Mouse (Mus musculus): ENCODE results near the gene Xrcc5. TPM values are rescaled to one million over a fixed set of nuclear protein-coding genes. Genes with fewer than 3 reads are reported as not detected.

Gene Xrcc5
- polyA plus RNA-seq, 1 experiment, result 11.4 TPM

- TF ChIP-seq POLR2A (IDR thresholded peaks at IDR 0.05; ENCODE audit: borderline replicate concordance, extremely low read depth, insufficient read depth, insufficient read length, poor library complexity, severe bottlenecking) (no peak), CTCF (IDR thresholded peaks at IDR 0.05; ENCODE audit: borderline replicate concordance, extremely low read depth, insufficient read depth, insufficient read length) (no peak)
- DNase-seq (ENCODE audit: low read depth), result no peak
These were observed 9.7 kb downstream of the Xrcc5 start for GRCm38 (mm10) chr1:72316901-72317300.

- no peak for TF ChIP-seq CTCF (IDR thresholded peaks at IDR 0.05; ENCODE audit: borderline replicate concordance, extremely low read depth, insufficient read depth, insufficient read length)
- TF ChIP-seq POLR2A (IDR thresholded peaks at IDR 0.05; ENCODE audit: borderline replicate concordance, extremely low read depth, insufficient read depth, insufficient read length, poor library complexity, severe bottlenecking), result no peak
These were observed 13.5 kb downstream of the Xrcc5 start for GRCm38 (mm10) chr1:72320759-72321158.

DNA sequence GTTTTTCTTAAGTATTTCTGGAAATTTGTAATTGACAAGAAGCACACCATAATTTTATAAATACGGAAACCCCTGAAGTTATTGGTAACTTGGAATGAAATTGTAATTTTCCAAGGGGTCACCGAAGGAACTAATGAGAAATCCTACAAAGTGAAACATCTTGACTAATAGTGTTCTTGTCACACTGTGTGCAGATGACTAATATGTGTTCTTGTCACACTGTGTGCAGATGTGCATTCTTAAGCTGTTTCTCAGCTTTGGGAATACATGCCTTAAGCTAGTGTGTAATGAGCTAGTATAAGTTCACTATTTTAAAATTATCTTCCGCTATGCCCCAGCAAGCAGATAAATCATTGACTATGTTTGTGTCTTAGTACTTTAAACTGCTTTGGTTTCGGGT, 16.0 kb downstream of the Xrcc5 start:
- no peak for DNase-seq (ENCODE audit: low read depth)
- TF ChIP-seq POLR2A (IDR thresholded peaks at IDR 0.05; ENCODE audit: borderline replicate concordance, extremely low read depth, insufficient read depth, insufficient read length, poor library complexity, severe bottlenecking), result no peak
- TF ChIP-seq CTCF (IDR thresholded peaks at IDR 0.05; ENCODE audit: borderline replicate concordance, extremely low read depth, insufficient read depth, insufficient read length), result no peak

More at GRCm38 (mm10) chr1:72320759-72321158, 13.5 kb downstream of the Xrcc5 start:
- no peak for DNase-seq (ENCODE audit: low read depth)

DNA sequence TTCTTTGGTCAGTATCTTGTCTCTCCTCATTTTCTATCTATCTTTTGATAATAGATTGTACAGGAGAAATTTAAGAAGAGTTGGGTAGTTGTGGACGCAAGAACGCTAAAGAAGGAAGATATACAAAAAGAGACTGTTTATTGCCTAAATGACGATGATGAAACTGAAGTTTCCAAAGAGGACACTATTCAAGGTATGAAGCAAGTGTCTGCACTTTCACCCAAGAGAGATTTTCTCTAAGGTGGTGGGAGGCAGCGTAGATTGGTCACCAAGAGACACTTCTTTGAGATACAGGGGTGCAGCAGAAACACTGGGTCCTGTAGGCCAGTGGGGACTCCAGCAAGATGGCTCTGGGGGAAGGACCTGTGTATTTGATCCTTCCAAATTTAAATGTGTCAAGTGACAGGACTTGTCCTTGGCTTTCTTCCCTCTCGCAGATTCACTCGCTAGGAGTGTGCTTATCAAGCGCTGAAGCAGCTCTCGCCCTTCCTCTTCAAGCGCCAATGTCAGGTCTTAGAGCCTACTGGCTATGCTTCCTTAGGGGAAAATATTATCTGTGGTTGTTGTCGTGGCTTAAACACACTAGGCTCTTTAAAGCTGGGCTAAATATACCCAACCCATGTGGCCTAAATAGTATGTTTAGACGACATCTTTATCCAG, 19.1 kb downstream of the Xrcc5 start:
- no peak for DNase-seq (ENCODE audit: low read depth)
- TF ChIP-seq POLR2A (IDR thresholded peaks at IDR 0.05; ENCODE audit: borderline replicate concordance, extremely low read depth, insufficient read depth, insufficient read length, poor library complexity, severe bottlenecking) (no peak), CTCF (IDR thresholded peaks at IDR 0.05; ENCODE audit: borderline replicate concordance, extremely low read depth, insufficient read depth, insufficient read length) (no peak)

- no peak for DNase-seq (ENCODE audit: low read depth)
These were observed 27.6 kb downstream of the Xrcc5 start for GRCm38 (mm10) chr1:72334807-72335206.

DNA sequence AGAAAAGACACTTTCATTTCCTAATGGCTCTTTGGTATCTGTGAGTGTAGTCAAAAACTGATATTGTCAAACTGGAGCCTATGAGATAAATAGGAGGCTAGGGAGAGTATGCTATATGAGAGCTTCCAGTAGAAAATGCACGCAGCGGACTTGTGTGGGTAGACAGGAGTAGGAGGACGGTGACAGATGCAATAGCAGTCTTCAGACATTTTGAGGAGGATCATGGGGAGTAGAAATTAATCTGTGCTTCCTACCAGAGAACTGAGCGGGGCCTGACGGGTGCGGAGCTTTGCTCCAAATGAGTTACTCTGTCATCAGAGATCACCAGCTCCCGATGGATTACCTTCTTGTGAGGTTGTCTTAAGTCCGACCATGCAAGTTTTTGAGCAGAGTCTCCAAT, 29.6 kb downstream of the Xrcc5 start:
- TF ChIP-seq CTCF (IDR thresholded peaks at IDR 0.05; ENCODE audit: borderline replicate concordance, extremely low read depth, insufficient read depth, insufficient read length), result no peak
- no peak for DNase-seq (ENCODE audit: low read depth)

More at GRCm38 (mm10) chr1:72334807-72335206, 27.6 kb downstream of the Xrcc5 start:
- TF ChIP-seq POLR2A (IDR thresholded peaks at IDR 0.05; ENCODE audit: borderline replicate concordance, extremely low read depth, insufficient read depth, insufficient read length, poor library complexity, severe bottlenecking), result no peak
- TF ChIP-seq CTCF (IDR thresholded peaks at IDR 0.05; ENCODE audit: borderline replicate concordance, extremely low read depth, insufficient read depth, insufficient read length), result no peak

- TF ChIP-seq POLR2A (IDR thresholded peaks at IDR 0.05; ENCODE audit: borderline replicate concordance, extremely low read depth, insufficient read depth, insufficient read length, poor library complexity, severe bottlenecking) (no peak), CTCF (IDR thresholded peaks at IDR 0.05; ENCODE audit: borderline replicate concordance, extremely low read depth, insufficient read depth, insufficient read length) (no peak)
These were observed 31.1 kb downstream of the Xrcc5 start for GRCm38 (mm10) chr1:72338341-72338740.

GRCm38 (mm10) chr1:72347873-72348272, 40.7 kb downstream of the Xrcc5 start:
- TF ChIP-seq CTCF (IDR thresholded peaks at IDR 0.05; ENCODE audit: borderline replicate concordance, extremely low read depth, insufficient read depth, insufficient read length), result no peak
- no peak for TF ChIP-seq POLR2A (IDR thresholded peaks at IDR 0.05; ENCODE audit: borderline replicate concordance, extremely low read depth, insufficient read depth, insufficient read length, poor library complexity, severe bottlenecking)
- DNase-seq (ENCODE audit: low read depth), result peak; percentile 5

More at GRCm38 (mm10) chr1:72338341-72338740, 31.1 kb downstream of the Xrcc5 start:
- DNase-seq (ENCODE audit: low read depth), result no peak

GRCm38 (mm10) chr1:72354856-72355255, 47.6 kb downstream of the Xrcc5 start:
- DNase-seq (ENCODE audit: low read depth), result no peak
- TF ChIP-seq CTCF (IDR thresholded peaks at IDR 0.05; ENCODE audit: borderline replicate concordance, extremely low read depth, insufficient read depth, insufficient read length) (no peak), POLR2A (IDR thresholded peaks at IDR 0.05; ENCODE audit: borderline replicate concordance, extremely low read depth, insufficient read depth, insufficient read length, poor library complexity, severe bottlenecking) (no peak)

DNA sequence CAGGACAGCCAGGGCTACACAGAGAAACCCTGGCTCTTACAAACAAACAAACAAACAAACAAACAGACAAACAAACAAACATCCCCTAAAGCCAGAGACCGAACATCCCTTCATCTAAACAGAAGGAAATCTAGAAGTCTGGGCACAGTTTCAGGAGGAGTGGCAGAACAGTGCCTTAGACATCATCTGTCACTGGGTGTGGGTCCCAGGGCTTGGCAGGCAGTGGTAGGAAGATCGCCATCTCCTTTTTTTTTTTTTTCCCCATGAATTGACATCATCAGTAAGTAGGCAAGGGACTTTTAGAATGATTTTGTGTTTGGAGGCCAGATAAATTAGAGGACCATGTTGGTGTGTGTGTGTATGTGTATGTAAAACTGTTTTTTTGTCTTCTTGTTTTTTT, 51.0 kb downstream of the Xrcc5 start:
- peak; percentile 41 for DNase-seq (ENCODE audit: low read depth)

GRCm38 (mm10) chr1:72359462-72359861, 52.2 kb downstream of the Xrcc5 start:
- DNase-seq (ENCODE audit: low read depth), result no peak
- TF ChIP-seq POLR2A (IDR thresholded peaks at IDR 0.05; ENCODE audit: borderline replicate concordance, extremely low read depth, insufficient read depth, insufficient read length, poor library complexity, severe bottlenecking) (no peak), CTCF (IDR thresholded peaks at IDR 0.05; ENCODE audit: borderline replicate concordance, extremely low read depth, insufficient read depth, insufficient read length) (no peak)

More for the DNA sequence above, 51.0 kb downstream of the Xrcc5 start:
- no peak for TF ChIP-seq CTCF (IDR thresholded peaks at IDR 0.05; ENCODE audit: borderline replicate concordance, extremely low read depth, insufficient read depth, insufficient read length)
- no peak for TF ChIP-seq POLR2A (IDR thresholded peaks at IDR 0.05; ENCODE audit: borderline replicate concordance, extremely low read depth, insufficient read depth, insufficient read length, poor library complexity, severe bottlenecking)

DNA sequence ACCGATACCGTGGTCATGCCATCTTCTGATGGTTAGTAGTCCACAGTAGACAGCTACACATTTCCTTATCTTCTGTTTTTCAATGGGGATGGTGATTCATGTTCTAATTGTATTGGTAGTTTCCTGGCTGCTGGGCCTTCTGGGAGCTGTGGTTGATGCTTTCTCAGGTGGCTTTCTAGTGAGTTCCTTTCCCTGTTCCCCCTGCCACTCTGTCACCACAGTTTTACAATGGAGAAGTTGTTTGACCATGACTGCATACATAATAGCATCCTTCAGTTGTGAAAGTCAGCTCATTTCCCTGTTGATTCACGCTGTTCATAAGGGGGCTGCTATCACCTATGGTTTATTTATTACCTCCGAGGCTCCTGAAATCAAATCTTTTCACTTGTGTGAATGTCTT, 53.6 kb downstream of the Xrcc5 start:
- no peak for TF ChIP-seq POLR2A (IDR thresholded peaks at IDR 0.05; ENCODE audit: borderline replicate concordance, extremely low read depth, insufficient read depth, insufficient read length, poor library complexity, severe bottlenecking)
- TF ChIP-seq CTCF (IDR thresholded peaks at IDR 0.05; ENCODE audit: borderline replicate concordance, extremely low read depth, insufficient read depth, insufficient read length), result no peak
- DNase-seq (ENCODE audit: low read depth), result no peak

All from brain, embryonic 14.5 days (tissue).